Mouse (Mus musculus) liver, postnatal 0 days (tissue): ENCODE results near the gene Abracl.

ENCODE experiments used
- CTCF ChIP-seq: sonication (generic); IDR thresholded peaks from 2 replicates; pipeline ENCODE4 v1.5.1; 2016; ENCODE audit warnings: antibody characterized with exemption, low read depth
- EP300 ChIP-seq: IDR thresholded peaks from 2 replicates; pipeline ENCODE4 v1.6.1; 2016; ENCODE audit warnings: antibody characterized with exemption, low read depth, mild to moderate bottlenecking

- no peak for TF ChIP-seq CTCF
- TF ChIP-seq EP300: no peak
Measured at GRCm38 (mm10) chr10:18005136-18005955, 17.7 kb downstream of the Abracl start.
